Mouse (Mus musculus) frontal cortex, postnatal 36 days (tissue): Measurements from ENCODE around the gene Clpb.

Experiments
- DNase-seq, 2 experiments: peaks; one replicate each; pipeline ENCODE4 v3.0.0; 2022; ENCODE audit warnings: low spot score in 2 of 2

Gene Clpb

GRCm38 (mm10) chr7:101676033-101676761, 12.8 kb downstream of the Clpb start:
- no peak for DNase-seq

GRCm38 (mm10) chr7:101676762-101677308, 13.4 kb downstream of the Clpb start:
- DNase-seq: no peak

- peak; percentile 67 to 84 for DNase-seq
These were observed 16.2 kb downstream of the Clpb start for GRCm38 (mm10) chr7:101679591-101679990.

- no peak for DNase-seq
These were observed 17.5 kb downstream of the Clpb start for GRCm38 (mm10) chr7:101680961-101681360.

- DNase-seq: no peak
These were observed 18.2 kb downstream of the Clpb start for GRCm38 (mm10) chr7:101681565-101682071.

GRCm38 (mm10) chr7:101682886-101683285, 19.5 kb downstream of the Clpb start:
- DNase-seq: no peak

GRCm38 (mm10) chr7:101683976-101684630, 20.7 kb downstream of the Clpb start:
- no peak for DNase-seq

- no peak for DNase-seq
These were observed 21.2 kb downstream of the Clpb start for GRCm38 (mm10) chr7:101684671-101685070.

- DNase-seq: no peak
These were observed 23.7 kb downstream of the Clpb start for GRCm38 (mm10) chr7:101687144-101687543.

- no peak for DNase-seq
These were observed 27.0 kb downstream of the Clpb start for GRCm38 (mm10) chr7:101690471-101690870.

- no peak for DNase-seq
These were observed 28.4 kb downstream of the Clpb start for GRCm38 (mm10) chr7:101691863-101692262.

- no peak for DNase-seq
These were observed 29.0 kb downstream of the Clpb start for GRCm38 (mm10) chr7:101692446-101692845.

GRCm38 (mm10) chr7:101695483-101695882, 32.0 kb downstream of the Clpb start:
- no peak for DNase-seq

- DNase-seq: no peak
These were observed 33.7 kb downstream of the Clpb start for GRCm38 (mm10) chr7:101696931-101697723.

- no peak for DNase-seq
These were observed 36.9 kb downstream of the Clpb start for GRCm38 (mm10) chr7:101700296-101700695.

- DNase-seq: no peak
These were observed 39.3 kb downstream of the Clpb start for GRCm38 (mm10) chr7:101702706-101703105.

- no peak for DNase-seq
These were observed 46.2 kb downstream of the Clpb start for GRCm38 (mm10) chr7:101709586-101709985.

GRCm38 (mm10) chr7:101710236-101710635, 46.8 kb downstream of the Clpb start:
- no peak for DNase-seq

GRCm38 (mm10) chr7:101713828-101714400, 50.5 kb downstream of the Clpb start:
- DNase-seq: no peak

GRCm38 (mm10) chr7:101715041-101715551, 51.7 kb downstream of the Clpb start:
- peak in 1 of 2 experiments; percentile 29 for DNase-seq

GRCm38 (mm10) chr7:101720356-101720755, 56.9 kb downstream of the Clpb start:
- no peak for DNase-seq
